Mouse (Mus musculus) CH12.LX (cell line): ENCODE measurements at regions not wholly inside any gene's neighbourhood (a gene's known extent, or its start where the extent isn't known, plus 50 kb on each side); places are given as distances from the start of the nearest gene placed in this dataset.

ENCODE experiments used
- CHD2 ChIP-seq: IDR thresholded peaks from 2 replicates; pipeline ENCODE4 v1.6.1; 2011; ENCODE audit warnings: low read length, improper control_type of control experiment
- CTCF ChIP-seq, 2 experiments: IDR thresholded peaks in 1 of 2; conservative IDR thresholded peaks in 1 of 2; 2 replicates each; pipeline ENCODE4 v1.5.1; 2011 to 2012; ENCODE audit warnings: low read depth in 2 of 2, low read length in 2 of 2, improper control_type of control experiment in 1 of 2, inconsistent platforms in 1 of 2, mild to moderate bottlenecking in 1 of 2, moderate library complexity in 1 of 2
- EP300 ChIP-seq: IDR thresholded peaks from 2 replicates; pipeline ENCODE4 v1.6.1; 2011; ENCODE audit warnings: low read length, improper control_type of control experiment
- MAFK ChIP-seq: IDR thresholded peaks from 2 replicates; pipeline ENCODE4 v1.6.1; 2011; ENCODE audit warnings: low read length, improper control_type of control experiment; ENCODE audit not compliant: insufficient replicate concordance
- POLR2A ChIP-seq: IDR thresholded peaks from 2 replicates; pipeline ENCODE4 v1.6.1; 2011; ENCODE audit warnings: low read depth, mild to moderate bottlenecking, improper control_type of control experiment, low read length
- POLR2AphosphoS2 ChIP-seq: IDR thresholded peaks from 2 replicates; pipeline ENCODE4 v1.6.1; 2011; ENCODE audit warnings: low read depth, low read length, improper control_type of control experiment
- RCOR1 ChIP-seq: conservative IDR thresholded peaks from 2 replicates; pipeline ENCODE4 v1.6.1; 2012; ENCODE audit warnings: low read depth, mild to moderate bottlenecking, inconsistent platforms, low read length, improper control_type of control experiment
- SMC3 ChIP-seq: IDR thresholded peaks from 2 replicates; pipeline ENCODE4 v1.6.1; 2011; ENCODE audit warnings: low read depth, low read length, improper control_type of control experiment
- TBP ChIP-seq: conservative IDR thresholded peaks from 2 replicates; pipeline ENCODE4 v1.6.1; 2011; ENCODE audit warnings: low read depth, low read length, improper control_type of control experiment
- TCF12 ChIP-seq: IDR thresholded peaks from 2 replicates; pipeline ENCODE4 v1.6.1; 2014; ENCODE audit warnings: low read depth, mild to moderate bottlenecking, inconsistent platforms, low read length, improper control_type of control experiment
- USF1 ChIP-seq: IDR thresholded peaks from 2 replicates; pipeline ENCODE4 v1.6.1; 2014; ENCODE audit warnings: low read depth, mild to moderate bottlenecking, inconsistent platforms, low read length, improper control_type of control experiment
- ZC3H11A ChIP-seq: IDR thresholded peaks from 2 replicates; pipeline ENCODE4 v1.6.1; 2012; ENCODE audit warnings: low read depth, mild to moderate bottlenecking, inconsistent platforms, low read length, improper control_type of control experiment
- ZKSCAN1 ChIP-seq: IDR thresholded peaks from 2 replicates; pipeline ENCODE4 v1.6.1; 2012; ENCODE audit warnings: low read depth, inconsistent platforms, low read length, improper control_type of control experiment, borderline replicate concordance
- ZNF384 ChIP-seq: IDR thresholded peaks from 2 replicates; pipeline ENCODE4 v1.6.1; 2012; ENCODE audit warnings: low read depth, low read length, improper control_type of control experiment, inconsistent platforms

DNA sequence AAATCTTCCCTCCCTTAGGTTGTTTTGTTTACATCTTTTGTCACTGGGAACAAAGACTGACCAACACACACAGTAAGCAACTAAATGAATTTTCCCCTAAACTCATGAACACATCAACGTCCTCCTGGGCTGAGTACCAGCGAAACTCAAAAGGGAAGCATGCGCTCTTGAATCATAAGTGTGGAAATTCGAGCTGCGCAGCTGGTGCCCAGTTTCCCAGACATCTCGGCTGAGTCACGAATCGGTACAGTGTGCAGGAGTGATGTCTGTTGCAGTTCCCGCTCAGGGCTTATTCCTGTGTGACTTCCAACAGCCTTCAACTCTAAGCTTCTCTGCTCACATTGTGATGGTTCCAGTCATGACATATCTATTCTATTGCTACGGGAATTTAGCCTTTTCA lies 77.7 kb upstream of the Ccdc122 start:
- TF ChIP-seq TBP (no peak), CTCF (conservative IDR thresholded peaks at IDR 0.05 in 1 of 2, IDR thresholded peaks at IDR 0.05 in 1 of 2; ENCODE audit: low read depth in 2 of 2, low read length in 2 of 2) (no peak), EP300 (no peak), ZKSCAN1 (no peak), SMC3 (no peak), ZC3H11A (no peak), ZNF384 (no peak), USF1 (no peak), RCOR1 (no peak), POLR2AphosphoS2 (no peak), CHD2 (no peak), POLR2A (no peak), TCF12 (no peak), MAFK (no peak)
